Mouse (Mus musculus) cerebellum, adult 2 months (tissue): Measurements from ENCODE around the gene Gm21761.
"Not testable (repeated sequence)": the region's sequence is repeated elsewhere in the genome, so short reads cannot be mapped to it uniquely, and the experiment has no call there.

Experiments
- CTCF ChIP-seq: fragments of 200-500 bp; IDR thresholded peaks from 2 replicates; pipeline ENCODE4 v1.5.1; 2011; ENCODE audit warnings: low read depth, mild to moderate bottlenecking, control low read depth, low read length, moderate library complexity, borderline replicate concordance; ENCODE audit not compliant: insufficient read depth
- POLR2A ChIP-seq: fragments of 200-500 bp; IDR thresholded peaks from 2 replicates; pipeline ENCODE4 v1.6.1; 2011; ENCODE audit warnings: low read length, control low read depth, borderline replicate concordance; ENCODE audit not compliant: insufficient read depth

DNA sequence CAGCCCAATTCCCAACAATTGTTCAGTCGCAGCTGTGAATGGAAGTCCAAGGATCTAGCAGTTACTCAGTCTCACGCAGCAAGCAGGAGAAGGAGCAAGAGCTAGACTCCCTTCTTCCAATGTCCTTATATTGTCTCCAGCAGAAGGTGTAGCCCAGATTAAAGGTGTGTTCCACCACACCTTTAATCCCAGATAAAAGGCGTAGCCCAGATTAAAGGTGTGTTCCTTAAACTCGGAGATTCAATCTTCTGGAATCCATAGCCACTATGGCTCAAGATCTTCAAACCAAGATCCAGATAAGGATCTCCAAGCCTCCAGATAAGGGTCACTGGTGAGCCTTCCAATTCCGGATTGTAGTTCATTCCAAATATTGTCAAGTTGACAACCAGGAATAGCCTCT lies at the start of gene Gm21761:
- not testable (repeated sequence) for TF ChIP-seq POLR2A, CTCF
